Mouse (Mus musculus): ENCODE results near the gene Cdc37.

Gene Cdc37

GRCm38 (mm10) chr9:21172364-21172763 is 22.6 kb upstream of the Cdc37 start:
- TF ChIP-seq GATA4 (IDR thresholded peaks at IDR 0.05; ENCODE audit: insufficient replicate concordance, low read length): no peak

GRCm38 (mm10) chr9:21169157-21169556 is 19.4 kb upstream of the Cdc37 start:
- TF ChIP-seq GATA4 (IDR thresholded peaks at IDR 0.05; ENCODE audit: insufficient replicate concordance, low read length): no peak

- TF ChIP-seq GATA4 (IDR thresholded peaks at IDR 0.05; ENCODE audit: insufficient replicate concordance, low read length): peak; percentile 26; the same call in 1 of the 2 replicates
These were observed 18.7 kb upstream of the Cdc37 start for GRCm38 (mm10) chr9:21168161-21169123.

GRCm38 (mm10) chr9:21167140-21168097 is 17.6 kb upstream of the Cdc37 start:
- TF ChIP-seq GATA4 (IDR thresholded peaks at IDR 0.05; ENCODE audit: insufficient replicate concordance, low read length): no peak

GRCm38 (mm10) chr9:21166516-21166915 is 16.7 kb upstream of the Cdc37 start:
- no peak for TF ChIP-seq GATA4 (IDR thresholded peaks at IDR 0.05; ENCODE audit: insufficient replicate concordance, low read length)

- TF ChIP-seq GATA4 (IDR thresholded peaks at IDR 0.05; ENCODE audit: insufficient replicate concordance, low read length): no peak
These were observed 16.2 kb upstream of the Cdc37 start for GRCm38 (mm10) chr9:21165952-21166451.

GRCm38 (mm10) chr9:21165041-21165951 is 15.5 kb upstream of the Cdc37 start, which contains the start of gene Pde4a:
Gene Pde4a (plus strand): TSS chr9:21165714.
- TF ChIP-seq GATA4 (IDR thresholded peaks at IDR 0.05; ENCODE audit: insufficient replicate concordance, low read length): no peak

- no peak for TF ChIP-seq GATA4 (IDR thresholded peaks at IDR 0.05; ENCODE audit: insufficient replicate concordance, low read length)
These were observed 14.3 kb upstream of the Cdc37 start for GRCm38 (mm10) chr9:21164072-21164471.

GRCm38 (mm10) chr9:21163086-21164050 is 13.6 kb upstream of the Cdc37 start:
- TF ChIP-seq GATA4 (IDR thresholded peaks at IDR 0.05; ENCODE audit: insufficient replicate concordance, low read length): no peak

- no peak for TF ChIP-seq GATA4 (IDR thresholded peaks at IDR 0.05; ENCODE audit: insufficient replicate concordance, low read length)
These were observed 11.6 kb upstream of the Cdc37 start for GRCm38 (mm10) chr9:21161209-21161909.

- TF ChIP-seq GATA4 (IDR thresholded peaks at IDR 0.05; ENCODE audit: insufficient replicate concordance, low read length): no peak
These were observed 5.0 kb upstream of the Cdc37 start for GRCm38 (mm10) chr9:21154787-21155186.

GRCm38 (mm10) chr9:21153833-21154232 is 4.1 kb upstream of the Cdc37 start:
- TF ChIP-seq GATA4 (IDR thresholded peaks at IDR 0.05; ENCODE audit: insufficient replicate concordance, low read length): no peak
